ENCODE assay signal across 13 mouse cellular contexts in the genomic region with DNA sequence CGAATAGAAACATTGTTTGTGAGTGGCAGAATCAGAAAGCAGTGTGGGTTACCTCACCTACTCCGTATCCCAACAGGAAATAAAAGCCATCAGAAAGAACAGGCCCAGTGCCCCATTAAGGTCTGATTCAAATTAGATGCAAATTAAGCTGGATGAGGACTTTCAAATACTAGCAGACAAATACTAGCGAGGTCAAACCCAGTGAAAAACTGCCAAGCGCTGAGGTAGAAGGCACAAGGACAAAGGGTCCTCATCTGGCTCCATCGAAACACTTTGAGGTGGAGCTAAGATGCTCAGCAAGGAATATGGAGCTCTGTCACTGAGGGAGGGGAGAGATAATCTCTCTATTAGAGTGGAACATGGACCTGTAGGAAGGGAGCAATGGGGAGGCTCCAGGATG.
"Had no signal": no experiment of that assay in that cellular context is flagged by ENCODE, and none has a peak within 500 bp of the region (broad histone marks: within the 10 kb centered on the region; RNA-seq: fewer than 3 reads in every experiment).

No protein-coding gene starts in this region.

- H3K4me2 ChIP-seq: kidney, embryonic 15.5 days; limb, embryonic 13.5 days; midbrain, embryonic 15.5 days; neural tube, embryonic 12.5 days; stomach, embryonic 15.5 days had no signal

- H3K36me3 ChIP-seq: kidney, embryonic 15.5 days; limb, embryonic 13.5 days; midbrain, embryonic 15.5 days; stomach, embryonic 15.5 days had no signal

- H3K27ac ChIP-seq: limb, embryonic 13.5 days; liver, embryonic 14.5 days; midbrain, embryonic 15.5 days; neural tube, embryonic 12.5 days; stomach, embryonic 15.5 days had no signal

- ATAC-seq: midbrain, embryonic 15.5 days had no signal

- H3K4me3 ChIP-seq: kidney, embryonic 15.5 days; limb, embryonic 13.5 days; midbrain, embryonic 15.5 days; neural tube, embryonic 12.5 days; stomach, embryonic 15.5 days had no signal

- DNase-seq: kidney, postnatal 36 days; left cerebral cortex, postnatal 4 days; lung, adult 18-20 months; lung, postnatal 36 days; right cerebral cortex, postnatal 14 days; thymus, adult 2 months; thymus, postnatal 25 days had no signal

- H3K9me3 ChIP-seq: kidney, embryonic 15.5 days; midbrain, embryonic 15.5 days; stomach, embryonic 15.5 days had no signal

- H3K9ac ChIP-seq: kidney, embryonic 15.5 days; limb, embryonic 13.5 days; liver, embryonic 14.5 days; midbrain, embryonic 15.5 days; neural tube, embryonic 12.5 days; stomach, embryonic 15.5 days had no signal

- H3K27me3 ChIP-seq: kidney, embryonic 15.5 days; limb, embryonic 13.5 days; midbrain, embryonic 15.5 days; neural tube, embryonic 12.5 days; stomach, embryonic 15.5 days had no signal
